Mouse (Mus musculus): ENCODE data around the gene Asphd2.

Gene Asphd2

DNA sequence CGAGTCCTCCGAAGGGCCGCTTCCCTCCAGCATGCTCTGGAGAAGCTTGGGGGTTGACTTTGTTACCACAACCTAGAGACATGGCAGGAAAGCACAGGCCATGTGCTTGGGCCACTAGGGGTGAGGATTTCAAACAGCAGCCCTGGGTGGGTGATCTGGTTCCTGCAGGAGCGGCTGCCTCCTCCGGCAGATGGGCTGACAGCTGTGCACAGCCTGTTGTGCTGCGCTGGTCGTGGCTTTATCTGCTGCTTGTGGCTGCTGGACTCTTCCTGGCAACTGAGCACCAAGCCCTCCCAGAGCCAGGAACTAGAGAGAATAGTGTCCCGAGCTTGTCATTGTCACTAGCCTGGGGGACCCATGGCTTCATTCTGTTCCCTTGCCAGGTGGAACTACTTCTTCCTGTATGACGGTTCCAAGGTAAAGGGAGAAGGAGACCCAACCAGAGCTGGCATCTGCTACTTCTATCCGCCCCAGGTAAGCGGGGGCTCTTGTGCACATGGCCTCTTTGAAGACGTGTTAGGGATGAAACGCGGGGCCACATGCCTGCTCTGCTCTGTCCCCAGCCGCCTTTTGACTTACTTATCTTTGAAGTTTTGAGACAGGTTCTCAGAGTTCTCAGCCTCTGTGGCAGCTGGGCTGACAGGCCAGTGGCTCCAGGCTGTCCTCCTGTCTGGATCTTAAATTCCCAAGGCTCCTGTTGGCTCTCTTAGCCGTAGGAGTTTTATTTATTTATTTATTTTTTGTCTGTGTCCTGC is 48.3 kb downstream of the Asphd2 start:
- no peak for DNase-seq

DNA sequence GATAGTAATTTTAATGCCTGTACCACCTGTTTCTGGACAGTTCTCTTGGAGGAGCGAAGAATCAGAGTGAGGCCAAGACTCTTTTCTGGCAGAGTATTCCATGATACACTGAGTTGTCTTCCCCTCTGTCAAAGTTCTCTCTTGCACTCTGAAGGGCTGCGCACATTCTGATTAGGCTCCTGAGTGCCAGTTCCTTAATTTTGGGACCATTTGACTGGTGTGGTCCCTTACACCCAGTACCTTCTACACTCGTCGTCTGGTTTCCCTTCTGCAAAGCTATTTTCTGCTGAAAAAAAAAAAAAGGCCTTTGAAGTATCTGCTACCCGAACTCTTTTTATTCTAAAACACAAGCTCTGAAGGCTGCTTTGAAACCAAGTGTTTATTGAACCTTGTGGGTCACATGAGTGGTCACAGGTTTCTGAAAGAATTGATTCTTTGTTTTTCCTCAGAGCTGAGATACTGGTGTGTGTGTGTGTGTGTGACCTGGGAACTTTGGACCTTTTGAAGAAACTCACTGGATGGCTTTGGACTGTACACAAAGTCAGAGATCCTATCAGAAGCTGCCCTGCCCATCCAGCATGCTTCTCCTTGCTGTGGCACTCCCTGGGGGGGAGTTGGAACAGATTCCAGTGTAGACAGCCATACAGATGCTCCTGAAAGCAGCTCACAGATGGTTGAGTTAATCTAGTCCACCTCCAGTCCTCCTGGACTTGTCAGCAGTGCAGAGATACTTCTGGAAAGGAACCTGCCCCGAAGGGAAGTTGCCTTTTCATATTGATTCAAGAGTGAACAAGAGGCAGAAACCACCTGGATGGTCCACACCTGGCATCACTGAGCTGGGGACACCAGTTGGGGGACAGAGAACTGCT is 50.3 kb downstream of the Asphd2 start:
- no peak for DNase-seq

DNA sequence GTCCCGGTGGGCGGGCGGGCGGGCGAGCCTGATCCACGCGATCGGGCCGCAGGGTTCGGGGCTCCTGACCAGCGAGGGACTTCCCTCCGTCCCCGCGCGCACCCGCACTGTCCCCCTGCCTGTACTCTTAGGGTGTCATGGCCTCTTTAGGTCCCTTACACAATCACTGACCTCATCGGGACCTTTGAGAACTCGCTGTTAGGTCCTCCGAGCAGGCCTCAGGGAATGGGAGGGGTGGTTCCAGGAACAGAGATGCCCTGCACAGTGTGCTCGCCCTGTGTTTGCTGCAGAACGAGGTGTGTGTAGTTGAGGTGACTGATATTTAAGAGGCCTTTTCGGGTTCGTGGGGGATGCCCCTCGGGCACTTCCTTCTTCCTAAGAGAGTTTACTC is 51.5 kb downstream of the Asphd2 start:
- no peak for DNase-seq

DNA sequence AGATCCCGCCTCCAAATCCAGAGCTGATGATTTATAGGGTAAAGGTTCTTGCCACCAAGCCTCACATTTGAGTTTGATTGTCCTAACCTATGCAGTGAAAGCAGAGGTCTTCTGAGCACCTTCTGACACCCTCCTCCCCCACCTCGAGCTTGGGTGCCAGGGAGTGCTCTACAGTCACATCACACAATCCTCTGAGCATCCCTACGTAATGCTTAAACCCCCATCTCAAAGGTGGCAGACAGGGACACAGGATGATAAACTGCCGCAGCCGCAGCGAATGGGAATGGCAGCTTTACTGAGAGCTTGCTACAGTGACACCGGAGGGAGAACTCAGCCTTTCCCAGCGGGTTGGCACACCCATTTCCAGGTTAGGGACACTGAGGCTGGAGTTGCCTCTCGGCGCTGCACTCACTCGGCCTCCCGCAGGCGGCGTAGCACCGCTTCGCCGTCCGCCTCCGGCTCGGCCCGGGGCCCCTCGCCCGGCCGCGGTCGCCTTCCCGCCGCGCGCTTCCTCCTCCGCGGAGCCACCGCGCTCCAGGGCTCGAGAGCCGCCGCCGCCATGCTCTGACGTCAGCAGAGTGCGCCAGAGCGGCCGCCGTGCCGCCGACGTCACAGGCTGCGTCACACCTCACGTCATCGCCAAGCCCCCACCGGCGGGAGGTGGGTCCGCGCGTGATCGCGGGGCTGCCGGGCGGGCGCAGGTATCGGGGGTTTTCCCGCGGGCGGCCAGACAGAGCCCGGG is 52.0 kb downstream of the Asphd2 start, which contains the start of the genes Srrd and Hps4:
Gene Srrd (minus strand): TSS at position 578 of the 742 bp plus-strand sequence.
Gene Hps4 (plus strand): TSS at position 621 of the 742 bp plus-strand sequence.
- DNase-seq = peak; percentile 82

DNA sequence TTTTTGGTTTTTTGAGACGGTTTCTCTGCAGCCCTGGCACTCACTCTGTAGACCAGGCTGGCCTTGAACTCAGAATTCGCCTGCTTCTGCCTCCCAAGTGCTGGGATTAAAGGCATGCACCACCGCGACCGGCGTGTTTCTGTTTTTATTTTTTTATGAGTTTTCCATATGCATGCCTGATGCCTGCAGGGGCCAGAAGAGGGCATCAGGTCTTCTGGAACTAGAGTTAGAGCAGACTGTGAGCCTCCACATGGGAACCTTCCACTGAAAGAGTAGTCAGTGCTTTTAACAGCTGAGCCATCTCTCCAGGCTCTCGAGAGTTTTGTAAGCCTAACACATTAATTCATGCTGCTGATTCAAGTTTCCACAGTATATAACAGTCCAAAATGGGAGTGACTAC is 55.5 kb downstream of the Asphd2 start:
- no peak for DNase-seq

DNA sequence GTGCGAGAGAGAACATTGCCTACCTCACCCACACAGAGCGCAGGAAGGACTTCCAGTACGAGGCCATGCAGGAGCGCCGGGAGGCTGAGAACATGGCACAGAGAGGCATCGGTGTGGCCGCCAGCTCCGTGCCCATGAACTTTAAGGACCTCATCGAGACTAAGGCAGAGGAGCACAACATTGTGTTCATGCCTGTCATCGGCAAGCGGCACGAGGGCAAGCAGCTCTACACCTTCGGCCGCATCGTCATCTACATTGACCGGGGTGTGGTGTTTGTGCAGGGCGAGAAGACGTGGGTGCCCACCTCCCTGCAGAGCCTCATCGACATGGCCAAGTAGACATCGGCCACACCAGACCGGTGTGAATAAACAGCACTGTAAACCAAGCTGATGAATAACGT is 57.7 kb downstream of the Asphd2 start:
- no peak for DNase-seq

DNA sequence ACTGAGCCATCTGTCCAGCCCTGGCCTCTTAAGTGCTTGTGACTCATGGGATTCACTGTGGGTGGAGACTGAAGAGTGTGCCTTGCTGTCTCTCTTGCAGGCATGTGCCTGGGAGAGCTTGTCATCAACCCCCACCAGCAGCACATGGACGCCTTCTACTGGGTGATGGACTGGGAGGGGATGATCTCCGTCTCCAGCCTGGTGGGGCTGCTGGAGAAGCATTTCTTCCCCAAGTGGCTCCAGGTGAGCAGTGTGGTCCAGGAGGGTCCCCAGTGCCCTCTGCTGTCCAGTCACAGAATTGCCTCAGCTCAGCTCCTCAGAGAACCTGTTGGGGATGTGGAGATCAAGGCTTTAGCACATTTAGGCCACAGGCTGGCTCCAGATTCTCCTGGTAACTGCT is 59.2 kb downstream of the Asphd2 start:
- DNase-seq = peak; percentile 49
